Mouse (Mus musculus): ENCODE data around the gene Tenm3. TPM values are rescaled to one million over a fixed set of nuclear protein-coding genes. Genes with fewer than 3 reads are reported as not detected.

Tenm3 gene
- polyA plus RNA-seq, 1 experiment from 2014 or later = 42.9 TPM

- no peak overlapping the region for H3K9ac ChIP-seq
- no peak overlapping the region for H3K4me2 ChIP-seq (replicated peaks)
- no peaks in the 10 kb centered on the region; the same call in 1 of the 2 replicates for H3K4me1 ChIP-seq
- no peak overlapping the region for H3K27ac ChIP-seq (replicated peaks)
- no peaks in the 10 kb centered on the region for H3K9me3 ChIP-seq (replicated peaks)
- no peaks in the 10 kb centered on the region for H3K27me3 ChIP-seq
- peaks cover 38% of the 10 kb centered on the region for H3K36me3 ChIP-seq
- no peak overlapping the region for H3K4me3 ChIP-seq (replicated peaks)
- 97% methylated on average over 35 of the region's 35 CpGs for WGBS
- ATAC-seq (ENCODE audit: insufficient number of reproducible peaks, low FRiP score, low TSS enrichment, low read depth) = no peak
Observed at GRCm38 (mm10) chr8:48228676-48229075, 615.1 kb downstream of the Tenm3 start.

GRCm38 (mm10) chr8:48224753-48225152, 619.0 kb downstream of the Tenm3 start:
- no peak for ATAC-seq (ENCODE audit: insufficient number of reproducible peaks, low FRiP score, low TSS enrichment, low read depth)
- Histone ChIP-seq H3K4me3 (replicated peaks) (no peak overlapping the region), H3K4me2 (replicated peaks) (no peak overlapping the region), H3K9me3 (replicated peaks) (no peaks in the 10 kb centered on the region), H3K27ac (replicated peaks) (no peak overlapping the region), H3K27me3 (no peaks in the 10 kb centered on the region), H3K36me3 (peaks cover 21% of the 10 kb centered on the region), H3K9ac (no peak overlapping the region), H3K4me1 (peaks cover 18% of the 10 kb centered on the region; the same call in 1 of the 2 replicates)
- WGBS = 54% methylated on average over 11 of the region's 11 CpGs

- WGBS = 10% methylated on average over 11 of the region's 11 CpGs
- peak; percentile 66 for ATAC-seq (ENCODE audit: insufficient number of reproducible peaks, low FRiP score, low TSS enrichment, low read depth)
- no peaks in the 10 kb centered on the region for H3K27me3 ChIP-seq
- H3K36me3 ChIP-seq = 0 out of 2 replicates have a peak, but pooled peaks cover 3% of the 10 kb centered on the region
- no peaks in the 10 kb centered on the region for H3K9me3 ChIP-seq (replicated peaks)
- H3K4me1 ChIP-seq = peaks cover 18% of the 10 kb centered on the region; the same call in 1 of the 2 replicates
- no peak overlapping the region for H3K27ac ChIP-seq (replicated peaks)
- peak overlapping the region; percentile 57 for H3K4me2 ChIP-seq (replicated peaks)
- no peak overlapping the region for H3K9ac ChIP-seq
- peak overlapping the region; percentile 38 for H3K4me3 ChIP-seq (replicated peaks)
Observed at GRCm38 (mm10) chr8:48222429-48222769, 621.4 kb downstream of the Tenm3 start.

GRCm38 (mm10) chr8:48221724-48222428, 621.9 kb downstream of the Tenm3 start:
- Histone ChIP-seq H3K27me3 (no peaks in the 10 kb centered on the region), H3K4me1 (peaks cover 18% of the 10 kb centered on the region; the same call in 1 of the 2 replicates), H3K27ac (replicated peaks) (no peak overlapping the region), H3K4me2 (replicated peaks) (peak overlapping the region; percentile 57), H3K9ac (no peak overlapping the region), H3K4me3 (replicated peaks) (peak overlapping the region; percentile 38), H3K36me3 (0 out of 2 replicates have a peak, but pooled peaks cover under 1% of the 10 kb centered on the region), H3K9me3 (replicated peaks) (no peaks in the 10 kb centered on the region)
- 0 out of 2 replicates have a peak, but pooled peaks have one; percentile 11 for ATAC-seq (ENCODE audit: insufficient number of reproducible peaks, low FRiP score, low TSS enrichment, low read depth)
- 13% methylated on average over 16 of the region's 16 CpGs for WGBS

GRCm38 (mm10) chr8:48221304-48221703, 622.4 kb downstream of the Tenm3 start:
- Histone ChIP-seq H3K9ac (no peak overlapping the region), H3K4me1 (peaks cover 18% of the 10 kb centered on the region; the same call in 1 of the 2 replicates), H3K36me3 (no peaks in the 10 kb centered on the region), H3K4me2 (replicated peaks) (no peak overlapping the region), H3K27ac (replicated peaks) (no peak overlapping the region), H3K4me3 (replicated peaks) (no peak overlapping the region), H3K9me3 (replicated peaks) (no peaks in the 10 kb centered on the region), H3K27me3 (no peaks in the 10 kb centered on the region)
- WGBS = 81% methylated on average over 11 of the region's 11 CpGs
- ATAC-seq (ENCODE audit: insufficient number of reproducible peaks, low FRiP score, low TSS enrichment, low read depth) = no peak

- Histone ChIP-seq H3K36me3 (no peaks in the 10 kb centered on the region), H3K27ac (replicated peaks) (no peak overlapping the region), H3K9me3 (replicated peaks) (no peaks in the 10 kb centered on the region), H3K27me3 (no peaks in the 10 kb centered on the region), H3K4me1 (peaks cover 19% of the 10 kb centered on the region; the same call in 1 of the 2 replicates), H3K4me3 (replicated peaks) (no peak overlapping the region), H3K9ac (no peak overlapping the region), H3K4me2 (replicated peaks) (no peak overlapping the region)
- WGBS = 75% methylated on average over 25 of the region's 25 CpGs
- ATAC-seq (ENCODE audit: insufficient number of reproducible peaks, low FRiP score, low TSS enrichment, low read depth) = no peak
Observed at GRCm38 (mm10) chr8:48220529-48221181, 623.1 kb downstream of the Tenm3 start.

GRCm38 (mm10) chr8:48215071-48215501, 628.7 kb downstream of the Tenm3 start:
- ATAC-seq (ENCODE audit: insufficient number of reproducible peaks, low FRiP score, low TSS enrichment, low read depth) = no peak
- Histone ChIP-seq H3K4me1 (peaks cover 10% of the 10 kb centered on the region; the same call in 1 of the 2 replicates), H3K4me3 (replicated peaks) (no peak overlapping the region), H3K9ac (no peak overlapping the region), H3K27ac (replicated peaks) (no peak overlapping the region), H3K36me3 (no peaks in the 10 kb centered on the region), H3K27me3 (no peaks in the 10 kb centered on the region), H3K9me3 (replicated peaks) (no peaks in the 10 kb centered on the region), H3K4me2 (replicated peaks) (no peak overlapping the region)
- WGBS = 20% methylated on average over 9 of the region's 9 CpGs

GRCm38 (mm10) chr8:48214386-48214785, 629.4 kb downstream of the Tenm3 start:
- Histone ChIP-seq H3K4me1 (peaks cover 10% of the 10 kb centered on the region; the same call in 1 of the 2 replicates), H3K36me3 (no peaks in the 10 kb centered on the region), H3K27me3 (no peaks in the 10 kb centered on the region), H3K4me2 (replicated peaks) (no peak overlapping the region), H3K4me3 (replicated peaks) (no peak overlapping the region), H3K9me3 (replicated peaks) (no peaks in the 10 kb centered on the region), H3K27ac (replicated peaks) (no peak overlapping the region), H3K9ac (no peak overlapping the region)
- no peak for ATAC-seq (ENCODE audit: insufficient number of reproducible peaks, low FRiP score, low TSS enrichment, low read depth)
- 69% methylated on average over 6 of the region's 6 CpGs for WGBS

GRCm38 (mm10) chr8:48211931-48212330, 631.8 kb downstream of the Tenm3 start:
- no peaks in the 10 kb centered on the region for H3K36me3 ChIP-seq
- ATAC-seq (ENCODE audit: insufficient number of reproducible peaks, low FRiP score, low TSS enrichment, low read depth) = no peak
- 91% methylated on average over 9 of the region's 9 CpGs for WGBS
- H3K9me3 ChIP-seq (replicated peaks) = no peaks in the 10 kb centered on the region
- H3K9ac ChIP-seq = no peak overlapping the region
- H3K4me3 ChIP-seq (replicated peaks) = no peak overlapping the region
- H3K27ac ChIP-seq (replicated peaks) = no peak overlapping the region
- H3K4me2 ChIP-seq (replicated peaks) = no peak overlapping the region
- H3K27me3 ChIP-seq = no peaks in the 10 kb centered on the region
- H3K4me1 ChIP-seq = peaks cover 10% of the 10 kb centered on the region; the same call in 1 of the 2 replicates

- Histone ChIP-seq H3K4me3 (replicated peaks) (no peak overlapping the region), H3K9me3 (replicated peaks) (no peaks in the 10 kb centered on the region), H3K27ac (replicated peaks) (no peak overlapping the region), H3K27me3 (no peaks in the 10 kb centered on the region), H3K4me1 (0 out of 2 replicates have a peak, but pooled peaks cover 4% of the 10 kb centered on the region), H3K36me3 (no peaks in the 10 kb centered on the region), H3K4me2 (replicated peaks) (no peak overlapping the region), H3K9ac (no peak overlapping the region)
- ATAC-seq (ENCODE audit: insufficient number of reproducible peaks, low FRiP score, low TSS enrichment, low read depth) = no peak
- WGBS = 61% methylated on average over 6 of the region's 6 CpGs
Observed at GRCm38 (mm10) chr8:48207567-48207966, 636.2 kb downstream of the Tenm3 start.

- Histone ChIP-seq H3K27ac (replicated peaks) (no peak overlapping the region), H3K27me3 (no peaks in the 10 kb centered on the region), H3K4me1 (0 out of 2 replicates have a peak, but pooled peaks cover 4% of the 10 kb centered on the region), H3K9me3 (replicated peaks) (no peaks in the 10 kb centered on the region), H3K4me2 (replicated peaks) (no peak overlapping the region), H3K4me3 (replicated peaks) (no peak overlapping the region), H3K9ac (no peak overlapping the region), H3K36me3 (no peaks in the 10 kb centered on the region)
- 70% methylated on average over 8 of the region's 8 CpGs for WGBS
- no peak for ATAC-seq (ENCODE audit: insufficient number of reproducible peaks, low FRiP score, low TSS enrichment, low read depth)
Observed at GRCm38 (mm10) chr8:48206922-48207321, 636.8 kb downstream of the Tenm3 start.
